Mouse (Mus musculus) right cerebral cortex, postnatal 25 days (tissue): ENCODE measurements around the gene Gm765.

Experiments
- DNase-seq: peaks from one replicate; pipeline ENCODE4 v3.0.0; 2022

The Gm765 gene

GRCm38 (mm10) chr6:98210237-98210636, 132.3 kb downstream of the Gm765 start:
- no peak for DNase-seq

GRCm38 (mm10) chr6:98208051-98208450, 134.5 kb downstream of the Gm765 start:
- DNase-seq = no peak

- no peak for DNase-seq
Measured at GRCm38 (mm10) chr6:98198706-98199105, 143.8 kb downstream of the Gm765 start.

GRCm38 (mm10) chr6:98190745-98191442, 151.7 kb downstream of the Gm765 start:
- no peak for DNase-seq
